Mouse (Mus musculus) neural tube, embryonic 14.5 days (tissue): Measurements from ENCODE around the gene Itgam. TPM values are rescaled to one million over a fixed set of nuclear protein-coding genes. Genes with fewer than 3 reads are reported as not detected.

ENCODE experiments used
- ATAC-seq: fragments of 200-750 bp; cut with Nextera tagmentation; 2 replicates; pipeline ENCODE4 v1.8.0; 2017; ENCODE audit warnings: low read depth, mild to moderate bottlenecking, moderate TSS enrichment, moderate library complexity
- H3K27ac ChIP-seq: fragments of 300-500 bp; sonication (generic); 2 replicates; pipeline ENCODE4 v1.5.1; 2014; ENCODE audit warnings: low read depth, mild to moderate bottlenecking, control low read depth, low read length, moderate library complexity, mixed read lengths
- H3K27me3 ChIP-seq: fragments of 300-500 bp; sonication (generic); 2 replicates; pipeline ENCODE4 v1.6.1; 2014; ENCODE audit warnings: low read length; ENCODE audit not compliant: control insufficient read depth, insufficient read depth
- H3K36me3 ChIP-seq: fragments of 300-500 bp; sonication (generic); 2 replicates; pipeline ENCODE4 v1.6.1; 2014; ENCODE audit warnings: low read length, mixed read lengths; ENCODE audit not compliant: control insufficient read depth, insufficient read depth
- H3K4me1 ChIP-seq: fragments of 300-500 bp; sonication (generic); 2 replicates; pipeline ENCODE4 v1.6.1; 2014; ENCODE audit warnings: low read length; ENCODE audit not compliant: control insufficient read depth, insufficient read depth
- H3K4me2 ChIP-seq: fragments of 300-500 bp; sonication (generic); 2 replicates; pipeline ENCODE4 v1.6.1; 2014; ENCODE audit warnings: mild to moderate bottlenecking, low read depth, low read length, control low read depth
- H3K4me3 ChIP-seq: fragments of 300-500 bp; sonication (generic); 2 replicates; pipeline ENCODE4 v1.5.1; 2014; ENCODE audit warnings: low read depth, low read length, control low read depth, mixed read lengths
- H3K9ac ChIP-seq: fragments of 300-500 bp; sonication (generic); replicated peaks from 2 replicates; pipeline ENCODE4 v1.6.1; 2014; ENCODE audit warnings: low read depth, mild to moderate bottlenecking, control low read depth, low read length, mixed read lengths
- H3K9me3 ChIP-seq: fragments of 300-500 bp; sonication (generic); 2 replicates; pipeline ENCODE4 v1.6.1; 2016; ENCODE audit warnings: low read length; ENCODE audit not compliant: control insufficient read depth
- WGBS: fragments of 180-500 bp; shearing (Covaris S2); extraction: QIAGEN DNeasy Blood & Tissue Kit; methylation state at CpG from one replicate; pipeline ENCODE4 v1.1.7; 2014; 5-methylcytosine and 5-hydroxymethylcytosine counted together
- polyA plus RNA-seq: library from polyadenylated mRNA; unstranded; fragments of >200 nt; fragmentation: Nextera tagmentation; extraction: Ambion mirVana; gene quantifications from 2 replicates; pipeline ENCODE4 v1.2.1, GENCODE M21; 2014

Gene Itgam
- polyA plus RNA-seq, 1 experiment from 2014 or later = 0.25 TPM

DNA sequence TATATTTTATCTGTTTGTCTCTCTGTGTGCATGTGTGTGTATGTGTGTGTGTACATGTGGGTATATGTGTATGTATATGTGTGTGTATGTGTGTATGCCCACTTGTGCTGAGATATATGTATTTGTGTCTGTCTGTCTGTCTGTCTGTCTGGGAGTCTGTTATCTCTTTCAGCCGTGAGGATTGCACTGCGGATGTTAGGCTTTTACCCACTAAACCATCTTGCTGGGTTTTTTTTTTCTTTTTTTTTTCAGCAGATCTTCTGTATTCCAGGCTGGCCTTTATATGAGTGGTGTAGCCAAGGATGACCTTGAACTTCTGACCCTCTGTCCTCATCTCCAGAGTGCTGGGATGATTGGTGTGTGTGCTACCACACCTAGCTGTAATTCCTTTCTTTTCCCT lies 13.2 kb upstream of the Itgam start:
- Histone ChIP-seq H3K27ac (no peak overlapping the region), H3K27me3 (no peaks in the 10 kb centered on the region), H3K4me1 (no peaks in the 10 kb centered on the region), H3K36me3 (no peaks in the 10 kb centered on the region), H3K4me2 (no peak overlapping the region), H3K4me3 (no peak overlapping the region), H3K9me3 (no peaks in the 10 kb centered on the region), H3K9ac (no peak overlapping the region)
- 90% methylated on average over 2 of the region's 2 CpGs for WGBS
- no peak for ATAC-seq

- no peaks in the 10 kb centered on the region for H3K4me1 ChIP-seq
- H3K27me3 ChIP-seq = no peaks in the 10 kb centered on the region
- no peaks in the 10 kb centered on the region for H3K36me3 ChIP-seq
- H3K27ac ChIP-seq = no peak overlapping the region
- no peaks in the 10 kb centered on the region for H3K9me3 ChIP-seq
- H3K4me3 ChIP-seq = no peak overlapping the region
- WGBS = 74% methylated on average over 4 of the region's 4 CpGs
- no peak overlapping the region for H3K4me2 ChIP-seq
- ATAC-seq = no peak
- H3K9ac ChIP-seq = no peak overlapping the region
Measured at GRCm38 (mm10) chr7:128050739-128051138, 11.7 kb upstream of the Itgam start.

- Histone ChIP-seq H3K4me1 (no peaks in the 10 kb centered on the region), H3K27ac (no peak overlapping the region), H3K9ac (no peak overlapping the region), H3K36me3 (no peaks in the 10 kb centered on the region), H3K4me2 (no peak overlapping the region), H3K4me3 (no peak overlapping the region), H3K9me3 (no peaks in the 10 kb centered on the region), H3K27me3 (no peaks in the 10 kb centered on the region)
- WGBS = 76% methylated on average over 5 of the region's 5 CpGs
- ATAC-seq = no peak
Measured at GRCm38 (mm10) chr7:128053061-128053460, 9.4 kb upstream of the Itgam start.

GRCm38 (mm10) chr7:128056917-128057444 lies 5.5 kb upstream of the Itgam start:
- no peak overlapping the region for H3K27ac ChIP-seq
- WGBS = 76% methylated on average over 3 of the region's 3 CpGs
- no peak overlapping the region for H3K4me2 ChIP-seq
- H3K36me3 ChIP-seq = no peaks in the 10 kb centered on the region
- no peaks in the 10 kb centered on the region for H3K9me3 ChIP-seq
- no peak overlapping the region for H3K9ac ChIP-seq
- no peak overlapping the region for H3K4me3 ChIP-seq
- ATAC-seq = no peak
- H3K27me3 ChIP-seq = no peaks in the 10 kb centered on the region
- no peaks in the 10 kb centered on the region for H3K4me1 ChIP-seq

DNA sequence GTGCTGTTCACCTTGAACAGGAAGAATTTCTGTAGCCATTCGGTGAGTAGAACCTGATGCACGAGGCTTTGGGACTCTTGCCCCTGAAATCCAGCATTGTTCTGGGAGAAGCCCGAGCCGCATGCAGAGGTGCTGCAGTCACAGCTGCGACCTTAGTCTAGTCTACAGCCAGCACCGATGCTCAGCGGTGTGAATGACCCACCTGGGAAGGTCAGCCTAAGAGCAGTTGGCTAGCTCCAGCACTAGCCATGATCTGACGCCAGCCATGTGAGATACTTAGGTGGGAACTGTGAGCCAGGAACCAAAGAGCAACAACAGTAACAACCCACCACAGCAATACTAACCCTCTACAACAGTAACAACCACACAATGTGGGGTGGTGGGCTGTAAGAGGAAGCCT lies 4.6 kb upstream of the Itgam start:
- 82% methylated on average over 8 of the region's 8 CpGs for WGBS
- H3K4me2 ChIP-seq = no peak overlapping the region

GRCm38 (mm10) chr7:128058576-128058975 lies 3.9 kb upstream of the Itgam start:
- 77% methylated on average over 7 of the region's 7 CpGs for WGBS
- no peak overlapping the region for H3K27ac ChIP-seq

More for the DNA sequence above, 4.6 kb upstream of the Itgam start:
- H3K27ac ChIP-seq = no peak overlapping the region
- no peaks in the 10 kb centered on the region for H3K4me1 ChIP-seq
- no peaks in the 10 kb centered on the region for H3K9me3 ChIP-seq
- no peak overlapping the region for H3K4me3 ChIP-seq
- no peak for ATAC-seq
- no peak overlapping the region for H3K9ac ChIP-seq
- H3K27me3 ChIP-seq = no peaks in the 10 kb centered on the region
- no peaks in the 10 kb centered on the region for H3K36me3 ChIP-seq

GRCm38 (mm10) chr7:128059091-128059490 lies 3.3 kb upstream of the Itgam start:
- Histone ChIP-seq H3K36me3 (no peaks in the 10 kb centered on the region), H3K27ac (no peak overlapping the region), H3K4me3 (no peak overlapping the region), H3K27me3 (no peaks in the 10 kb centered on the region), H3K9me3 (no peaks in the 10 kb centered on the region), H3K4me2 (no peak overlapping the region), H3K4me1 (no peaks in the 10 kb centered on the region), H3K9ac (no peak overlapping the region)
- no peak for ATAC-seq
- WGBS = 79% methylated on average over 4 of the region's 4 CpGs

More at GRCm38 (mm10) chr7:128058576-128058975, 3.9 kb upstream of the Itgam start:
- Histone ChIP-seq H3K36me3 (no peaks in the 10 kb centered on the region), H3K27me3 (no peaks in the 10 kb centered on the region), H3K4me3 (no peak overlapping the region), H3K9me3 (no peaks in the 10 kb centered on the region), H3K9ac (no peak overlapping the region), H3K4me1 (no peaks in the 10 kb centered on the region), H3K4me2 (no peak overlapping the region)
- no peak for ATAC-seq

DNA sequence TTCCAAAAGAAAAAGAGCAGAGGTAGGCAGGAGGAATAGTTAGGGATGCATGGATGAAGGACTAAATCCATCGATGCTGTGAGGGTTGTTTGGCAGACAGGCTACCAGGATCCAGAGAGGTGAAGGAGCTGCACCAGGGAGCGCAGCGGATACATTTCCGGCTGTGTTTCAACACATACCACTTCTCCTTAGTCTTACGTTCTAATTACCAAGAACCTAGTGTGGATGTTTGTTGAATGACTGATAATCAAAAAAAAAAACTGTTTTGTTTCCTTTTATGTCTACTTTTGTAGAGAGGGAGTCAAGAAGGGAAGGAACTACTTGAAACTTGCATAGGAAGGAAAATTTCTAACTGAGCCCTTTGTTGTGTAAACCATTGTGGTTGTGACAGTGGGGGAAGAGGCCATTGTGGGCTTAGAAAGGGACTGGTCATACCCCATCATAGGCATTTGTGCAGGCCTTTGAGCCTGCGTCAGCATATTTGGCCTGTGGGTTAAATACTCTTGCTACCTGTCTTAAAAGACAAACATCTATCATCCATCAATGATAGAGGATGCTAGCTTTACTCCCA lies 856 bp downstream of the Itgam start:
- no peak for ATAC-seq
- Histone ChIP-seq H3K4me3 (no peak overlapping the region), H3K27ac (no peak overlapping the region), H3K4me1 (no peaks in the 10 kb centered on the region), H3K27me3 (no peaks in the 10 kb centered on the region), H3K9ac (no peak overlapping the region), H3K36me3 (no peaks in the 10 kb centered on the region), H3K4me2 (no peak overlapping the region), H3K9me3 (no peaks in the 10 kb centered on the region)
- 86% methylated on average over 6 of the region's 6 CpGs for WGBS

DNA sequence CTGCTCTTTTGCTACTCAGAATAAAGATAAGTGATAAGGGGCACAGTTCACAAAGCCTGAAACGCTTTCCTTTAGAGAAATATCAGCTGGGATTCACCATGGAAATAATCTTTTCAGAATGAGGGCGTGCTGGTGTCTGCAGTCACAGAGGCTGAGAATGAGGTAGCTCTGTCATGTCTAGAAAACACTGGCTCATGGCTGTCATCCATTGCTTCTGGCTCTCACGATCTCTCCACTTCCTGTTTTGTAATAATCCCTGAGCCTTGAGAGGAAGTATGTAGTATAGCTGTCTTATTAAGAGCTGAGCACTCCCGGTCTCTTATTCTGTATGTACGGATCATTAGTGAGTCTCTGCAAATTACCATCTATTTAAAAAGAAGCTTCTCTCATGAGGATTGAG lies 3.1 kb downstream of the Itgam start:
- no peak overlapping the region for H3K27ac ChIP-seq
- H3K9ac ChIP-seq = no peak overlapping the region
- H3K4me2 ChIP-seq = no peak overlapping the region
- H3K36me3 ChIP-seq = no peaks in the 10 kb centered on the region
- no peaks in the 10 kb centered on the region for H3K27me3 ChIP-seq
- WGBS = 92% methylated on average over 5 of the region's 5 CpGs
- H3K9me3 ChIP-seq = no peaks in the 10 kb centered on the region
- ATAC-seq = no peak
- H3K4me1 ChIP-seq = no peaks in the 10 kb centered on the region
- H3K4me3 ChIP-seq = no peak overlapping the region
